Mouse (Mus musculus) CD4-positive helper T cell, adult 2 months (primary cell): ENCODE measurements around the gene Krt2.

Experiments
- DNase-seq: peaks from one replicate; pipeline ENCODE4 v3.0.0-alpha.2; 2012; ENCODE audit warnings: low read depth, missing footprints, low spot score

Gene Krt2

GRCm38 (mm10) chr15:101772711-101773081, 45.3 kb downstream of the Krt2 start:
- peak; percentile 53 for DNase-seq

- no peak for DNase-seq
Measured at GRCm38 (mm10) chr15:101772080-101772710, 45.8 kb downstream of the Krt2 start.

DNA sequence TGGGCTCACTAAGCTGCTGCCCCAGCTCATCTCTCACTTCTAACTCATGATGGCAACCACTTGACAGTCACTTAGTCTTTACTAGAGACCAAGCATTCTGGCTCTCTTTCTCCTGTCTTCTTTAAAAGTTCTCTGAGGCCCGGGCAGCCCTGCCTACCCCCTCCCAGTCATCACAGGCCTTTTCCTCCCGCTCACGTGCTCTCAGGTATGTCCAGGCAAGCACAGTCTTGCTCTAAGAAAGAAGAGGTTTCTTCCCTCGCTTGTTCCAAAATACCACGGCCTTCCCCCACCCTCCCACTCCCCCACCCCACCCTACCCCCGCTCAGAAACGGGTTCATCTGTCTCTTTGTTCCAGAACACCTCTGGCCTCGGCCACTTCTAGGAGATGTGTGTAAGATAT, 47.7 kb downstream of the Krt2 start:
- no peak for DNase-seq
